Mouse (Mus musculus) brain, adult 10 weeks (tissue): Measurements from ENCODE around the gene Pebp1. TPM values are rescaled to one million over a fixed set of nuclear protein-coding genes. Genes with fewer than 3 reads are reported as not detected.

Experiments used
- polyA plus RNA-seq: library from polyadenylated mRNA; stranded (reverse); fragments of 350-450 nt; fragmentation: Illumina TruSeq; extraction: RNeasy Lipid Tissue Mini Kit (QIAGEN cat#74804); gene quantifications from one replicate; pipeline ENCODE4 v1.2.3, GENCODE M21; 2015; ENCODE audit warnings: low read depth, low replicate concordance

Pebp1 gene
- polyA plus RNA-seq: 894 TPM

GRCm38 (mm10) chr5:117286831-117287822 is at the start of gene Pebp1:
TSS of gene Pebp1 (minus strand) at chr5:117287625.

GRCm38 (mm10) chr5:117318741-117319629 is 31.6 kb upstream of the Pebp1 start, which contains the start of gene Vsig10:
TSS of gene Vsig10 (plus strand) at chr5:117319083.

Other genes starting within 250 kb of the Pebp1 start
- gene Suds3, start 171.5 kb downstream of the Pebp1 start, polyA plus RNA-seq: 115 TPM
- 32.7 TPM for gene Taok3, start 167.5 kb downstream of the Pebp1 start, polyA plus RNA-seq
- 3.1 TPM for gene Vsig10, start 31.5 kb upstream of the Pebp1 start, polyA plus RNA-seq
- 280 TPM for gene Wsb2, start 69.7 kb upstream of the Pebp1 start, polyA plus RNA-seq
- gene Rfc5, start 101.4 kb upstream of the Pebp1 start, polyA plus RNA-seq: 11.6 TPM
- 9.8 TPM for gene Ksr2, start 126.4 kb upstream of the Pebp1 start, polyA plus RNA-seq